10 mouse cellular contexts compared by ENCODE assay signal in genomic region chr11:58980381-58980990, GRCm38 (mm10). TPM values are rescaled to one million over a fixed set of nuclear protein-coding genes. Genes with fewer than 3 reads are reported as not detected.
DNase-seq lines count a peak whose midpoint lies in the region; ATAC-seq and TF ChIP-seq lines count a peak whose summit lies in the region.
"Had no signal": no experiment of that assay in that cellular context is flagged by ENCODE, and none has a peak within 500 bp of the region (broad histone marks: within the 10 kb centered on the region; RNA-seq: fewer than 3 reads in every experiment).

No protein-coding gene starts in this region.

- H3K9ac ChIP-seq in neural tube, embryonic 12.5 days, result no peak overlapping the region
- 0 out of 2 replicates have a peak overlapping the region, but pooled peaks have one; percentile 18 for H3K9ac ChIP-seq in stomach, postnatal 0 days (ENCODE audit: low read length)

- TF ChIP-seq CTCF in stomach, postnatal 0 days (IDR thresholded peaks at IDR 0.05; ENCODE audit: low read depth), result no peak

- WGBS in neural tube, embryonic 12.5 days, result 79% methylated on average over 5 of the region's 5 CpGs
- 38% methylated on average over 5 of the region's 5 CpGs for WGBS in stomach, postnatal 0 days

- peak; percentile 92 for DNase-seq in heart, adult 11 months
- DNase-seq in heart, adult 8-10 months (ENCODE audit: low spot score), result no peak
- DNase-seq in neural tube, embryonic 10.5 days (ENCODE audit: extremely low spot score, low spot score), result no peak
- DNase-seq in kidney, postnatal 14 days, result peak; percentile 73
- DNase-seq in stomach, postnatal 0 days (ENCODE audit: low spot score), result no peak
- no peak for DNase-seq in gastrocnemius, postnatal 10 days
- DNase-seq in cerebellum, postnatal 4 days (ENCODE audit: low spot score in 2 of 2), result no peak
- DNase-seq: right cerebral cortex, adult 18-20 months had no signal

- TF ChIP-seq EP300 in stomach, postnatal 0 days (optimal IDR thresholded peaks at IDR 0.05), result no peak

- H3K27me3 ChIP-seq in neural tube, embryonic 12.5 days (replicated peaks), result no peaks in the 10 kb centered on the region
- H3K27me3 ChIP-seq in stomach, postnatal 0 days (ENCODE audit: control insufficient read depth, insufficient read depth, low read length), result no peaks in the 10 kb centered on the region
- H3K27me3 ChIP-seq: Patski had no signal

- peaks cover 31% of the 10 kb centered on the region for H3K36me3 ChIP-seq in neural tube, embryonic 12.5 days
- peaks cover 5% of the 10 kb centered on the region; the same call in 1 of the 2 replicates for H3K36me3 ChIP-seq in stomach, postnatal 0 days (ENCODE audit: control insufficient read depth, insufficient read depth, low read length)

- no peak overlapping the region for H3K4me3 ChIP-seq in neural tube, embryonic 12.5 days
- H3K4me3 ChIP-seq in stomach, postnatal 0 days (ENCODE audit: low read depth, low read length), result peak overlapping the region; percentile 1; the same call in 1 of the 2 replicates

- H3K4me2 ChIP-seq in neural tube, embryonic 12.5 days (replicated peaks), result peak overlapping the region; percentile 98
- H3K4me2 ChIP-seq in stomach, postnatal 0 days (replicated peaks; ENCODE audit: low read depth), result peak overlapping the region; percentile 96

- H3K9me3 ChIP-seq in neural tube, embryonic 12.5 days, result no peaks in the 10 kb centered on the region
- no peaks in the 10 kb centered on the region for H3K9me3 ChIP-seq in stomach, postnatal 0 days (ENCODE audit: control insufficient read depth, low read length)

- no peak for ATAC-seq in neural tube, embryonic 12.5 days (ENCODE audit: low FRiP score, low read depth)
- ATAC-seq in stomach, postnatal 0 days (ENCODE audit: low FRiP score, low TSS enrichment), result no peak
- ATAC-seq: Patski had no signal

- H3K27ac ChIP-seq in neural tube, embryonic 12.5 days, result no peak overlapping the region
- no peak overlapping the region for H3K27ac ChIP-seq in stomach, postnatal 0 days (replicated peaks)

- H3K4me1 ChIP-seq in neural tube, embryonic 12.5 days, result peaks cover 43% of the 10 kb centered on the region
- peaks cover 5% of the 10 kb centered on the region for H3K4me1 ChIP-seq in stomach, postnatal 0 days (replicated peaks; ENCODE audit: control insufficient read depth, insufficient read depth)

RNA-seq across cellular contexts. Expression of gene Trim11, which starts 2.6 kb away (rescaled TPM):
- 10 to 100 TPM; 14.7 to 18.9 (median 16.5) TPM for total RNA-seq in heart, adult 8-10 months (2022)
- polyA plus RNA-seq in neural tube, embryonic 12.5 days (2016; fragmentation: Nextera tagmentation; extraction: Ambion mirVana), result 20.5 TPM in 2 replicates
- polyA plus RNA-seq in stomach, postnatal 0 days (2015; fragmentation: Nextera tagmentation; extraction: Ambion mirVana), result 9.9 and 11.0 TPM in 2 replicates
- 10 to 100 TPM; 11.1 to 15.4 TPM for total RNA-seq in gastrocnemius, postnatal 10 days (2021)

RNA-seq across cellular contexts. Expression of gene Hist3h2a, which starts 26.0 kb away (rescaled TPM):
- total RNA-seq in heart, adult 8-10 months (2022), result 10 to 100 TPM; 10.5 to 17.8 (median 16.0) TPM
- polyA plus RNA-seq in neural tube, embryonic 12.5 days (2016; fragmentation: Nextera tagmentation; extraction: Ambion mirVana), result 91.6 and 103 TPM in 2 replicates
- polyA plus RNA-seq in stomach, postnatal 0 days (2015; fragmentation: Nextera tagmentation; extraction: Ambion mirVana), result 18.7 and 19.1 TPM in 2 replicates
- 10 to 100 TPM; 25.1 to 25.6 TPM for total RNA-seq in gastrocnemius, postnatal 10 days (2021)

RNA-seq across cellular contexts. Expression of gene Trim17, which starts 26.0 kb away (rescaled TPM):
- under 1 TPM in 3 of 4 experiments, not detected in 1; 0.06 to 0.20 (median 0.08) TPM for total RNA-seq in heart, adult 8-10 months (2022)
- 0.84 and 1.0 TPM in 2 replicates for polyA plus RNA-seq in neural tube, embryonic 12.5 days (2016; fragmentation: Nextera tagmentation; extraction: Ambion mirVana)
- polyA plus RNA-seq in stomach, postnatal 0 days (2015; fragmentation: Nextera tagmentation; extraction: Ambion mirVana), result 0.05 and 0.08 TPM in 2 replicates
- total RNA-seq in gastrocnemius, postnatal 10 days (2021), result under 1 TPM; 0.14 TPM

RNA-seq across cellular contexts. Expression of gene Hist3h2ba, which starts 31.8 kb away (rescaled TPM):
- total RNA-seq in heart, adult 8-10 months (2022), result 1 to 10 TPM in 3 of 4 experiments, not detected in 1; 1.3 to 1.4 (median 1.3) TPM
- polyA plus RNA-seq in neural tube, embryonic 12.5 days (2016; fragmentation: Nextera tagmentation; extraction: Ambion mirVana), result 167 and 246 TPM in 2 replicates
- polyA plus RNA-seq in stomach, postnatal 0 days (2015; fragmentation: Nextera tagmentation; extraction: Ambion mirVana), result 7.5 and 8.9 TPM in 2 replicates
- 1 to 10 TPM; 7.3 to 8.0 TPM for total RNA-seq in gastrocnemius, postnatal 10 days (2021)

RNA-seq across cellular contexts. Expression of gene Rnf187, which starts 41.8 kb away (rescaled TPM):
- 100 to 1,000 TPM; 165 to 184 (median 175) TPM for total RNA-seq in heart, adult 8-10 months (2022)
- 594 and 608 TPM in 2 replicates for polyA plus RNA-seq in neural tube, embryonic 12.5 days (2016; fragmentation: Nextera tagmentation; extraction: Ambion mirVana)
- polyA plus RNA-seq in stomach, postnatal 0 days (2015; fragmentation: Nextera tagmentation; extraction: Ambion mirVana), result 136 and 140 TPM in 2 replicates
- total RNA-seq in gastrocnemius, postnatal 10 days (2021), result 100 to 1,000 TPM; 160 to 172 TPM

Comparison
In these comparisons a context has a peak if more than half of its experiments do, and no peak if none do; other contexts are left out.
1. DNase-seq: peak in heart, adult 11 months (single experiment) and kidney, postnatal 14 days (single experiment); none in heart, adult 8-10 months (single experiment), neural tube, embryonic 10.5 days (single experiment), stomach, postnatal 0 days (single experiment), gastrocnemius, postnatal 10 days (single experiment) and cerebellum, postnatal 4 days (0 of 2).